Mouse (Mus musculus) kidney, postnatal 10 days (tissue): ENCODE data around the gene Tmem63b.

Source experiments
- DNase-seq: peaks from one replicate; pipeline ENCODE4 v3.0.0; 2021; ENCODE audit warnings: mixed read lengths

Tmem63b gene

DNA sequence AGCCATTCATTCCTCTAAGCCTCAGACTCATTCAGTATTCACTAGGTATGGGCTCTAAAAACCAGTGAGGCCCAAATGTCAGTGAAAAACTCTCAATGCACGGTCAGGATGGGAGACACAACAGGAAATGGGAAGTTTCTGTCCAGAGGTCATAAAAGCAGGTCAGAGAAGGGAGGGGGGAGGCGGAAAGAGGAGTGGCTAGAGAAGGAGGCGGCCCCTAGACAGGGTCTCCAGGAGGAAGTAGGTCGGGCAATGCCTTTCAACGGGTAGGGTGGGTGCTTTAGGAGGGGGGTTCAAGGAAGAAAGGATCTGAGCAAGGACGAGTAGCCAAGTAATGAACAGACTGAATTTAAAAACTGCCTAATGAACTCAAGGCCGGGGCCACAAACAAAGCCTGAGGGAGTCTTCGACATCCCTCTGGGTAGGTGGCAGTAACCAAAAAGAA, 67.7 kb downstream of the Tmem63b start:
- DNase-seq: peak; percentile 81

DNA sequence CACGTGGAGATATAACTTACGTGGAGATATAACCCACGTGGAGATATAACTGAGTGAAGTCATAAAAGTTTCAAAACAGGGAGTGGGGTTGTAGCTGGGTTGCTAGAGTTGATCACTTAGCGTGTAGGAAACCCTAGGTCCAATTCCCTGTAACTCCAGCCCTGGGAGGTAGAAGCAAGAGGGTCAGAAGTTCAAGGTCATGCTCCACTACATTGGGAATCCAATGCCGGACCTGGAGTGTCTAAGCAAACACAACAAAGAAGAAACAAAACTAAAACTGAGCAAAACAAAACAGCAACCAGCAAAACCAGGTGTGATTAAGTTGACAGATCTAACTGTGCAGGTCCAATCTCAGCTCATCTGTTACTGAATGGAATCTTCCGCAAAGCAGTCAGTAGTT, 69.0 kb downstream of the Tmem63b start:
- DNase-seq: no peak

DNA sequence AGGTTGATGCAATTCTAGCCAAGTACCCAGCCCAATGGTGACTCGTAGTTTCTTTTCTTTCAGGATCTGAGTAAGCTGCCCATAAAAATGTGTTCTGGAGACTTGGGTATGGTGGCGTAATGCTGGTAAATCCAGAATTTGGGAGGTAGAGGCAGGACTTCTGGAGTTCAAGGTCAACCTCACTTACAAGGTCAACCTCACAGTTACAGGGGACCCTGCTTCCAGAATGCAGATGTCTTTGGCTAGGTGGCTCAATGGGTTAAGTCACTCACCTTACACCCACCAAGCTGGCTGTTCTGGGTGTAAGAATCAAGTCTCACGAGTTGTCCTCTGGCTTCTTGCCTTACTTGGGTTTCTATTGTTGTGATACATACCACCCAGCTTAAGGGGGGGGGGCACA, 70.0 kb downstream of the Tmem63b start:
- DNase-seq: no peak

DNA sequence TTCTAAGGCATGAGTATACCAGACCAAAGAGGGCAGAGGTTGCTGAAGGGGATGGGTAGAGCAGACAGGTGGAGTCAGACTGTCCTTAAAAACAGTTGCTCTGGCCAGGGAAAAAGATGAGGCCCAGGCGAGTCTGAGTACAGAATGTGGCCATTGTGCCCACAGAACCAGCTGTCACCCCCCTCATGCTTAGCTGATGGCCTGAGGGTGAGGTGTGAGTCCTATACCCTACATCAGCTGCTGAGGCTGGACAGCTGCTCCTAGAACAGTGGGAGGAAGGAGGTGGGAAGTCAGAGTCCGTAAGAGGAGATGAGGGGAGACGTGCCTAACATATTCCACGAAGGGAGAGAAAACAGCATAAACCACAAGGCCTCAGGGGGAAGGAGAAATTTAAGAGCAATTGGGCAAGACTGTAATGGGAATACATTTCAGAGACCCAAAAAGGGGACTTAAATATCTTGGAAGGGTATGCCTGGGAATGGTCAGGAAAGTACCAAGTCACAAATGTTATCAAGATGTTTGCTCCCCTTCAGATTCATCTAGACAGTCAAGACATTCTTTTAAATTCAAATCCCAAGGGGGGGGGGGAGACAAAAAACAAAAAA, 70.6 kb downstream of the Tmem63b start:
- DNase-seq: no peak

- no peak for DNase-seq
Measured at GRCm38 (mm10) chr17:45612921-45613320, 73.8 kb downstream of the Tmem63b start.

DNA sequence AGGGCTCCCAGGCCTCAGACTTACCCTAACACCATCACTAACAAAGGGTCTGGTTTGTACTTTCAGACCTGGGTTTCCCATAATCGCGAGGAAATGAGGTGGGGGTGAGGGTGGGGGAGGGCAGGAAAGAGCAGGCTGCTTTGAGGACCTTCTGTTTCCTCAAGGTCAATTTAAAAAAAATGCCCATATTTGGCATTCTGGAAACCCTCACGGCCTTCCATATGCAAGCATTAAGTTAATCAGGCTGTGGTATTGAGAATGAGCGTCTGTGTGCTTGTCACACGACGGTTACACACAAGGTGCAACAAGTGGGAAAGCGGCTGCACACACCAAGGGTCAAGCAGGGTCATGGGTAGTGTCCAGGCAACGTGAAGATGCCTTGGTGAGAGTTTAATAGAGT, 74.7 kb downstream of the Tmem63b start:
- no peak for DNase-seq
